Mouse (Mus musculus): ENCODE data around the gene Elmo1.

Elmo1 gene

GRCm38 (mm10) chr13:20323478-20323877 is 233.1 kb downstream of the Elmo1 start:
- no peak for DNase-seq (ENCODE audit: low spot score)

DNA sequence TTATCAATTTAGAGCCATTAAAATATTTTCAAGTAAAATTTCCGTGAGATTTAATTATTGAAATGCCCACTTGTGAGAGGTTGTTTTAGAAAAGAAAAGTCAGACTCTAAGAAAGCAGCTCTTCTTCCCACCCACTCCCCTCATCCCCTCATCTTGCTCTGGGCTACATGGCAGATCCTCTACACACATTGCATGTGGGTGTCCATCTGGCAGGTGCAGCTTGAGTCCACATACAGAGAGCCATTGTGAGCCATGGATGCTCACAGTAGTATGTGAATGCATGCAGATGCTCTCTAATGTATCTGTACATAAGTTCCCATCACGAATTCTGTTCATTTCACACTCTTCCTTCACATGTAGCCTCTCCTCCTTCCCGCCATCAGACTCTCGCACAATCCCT is 236.7 kb downstream of the Elmo1 start:
- DNase-seq (ENCODE audit: low spot score) = no peak

DNA sequence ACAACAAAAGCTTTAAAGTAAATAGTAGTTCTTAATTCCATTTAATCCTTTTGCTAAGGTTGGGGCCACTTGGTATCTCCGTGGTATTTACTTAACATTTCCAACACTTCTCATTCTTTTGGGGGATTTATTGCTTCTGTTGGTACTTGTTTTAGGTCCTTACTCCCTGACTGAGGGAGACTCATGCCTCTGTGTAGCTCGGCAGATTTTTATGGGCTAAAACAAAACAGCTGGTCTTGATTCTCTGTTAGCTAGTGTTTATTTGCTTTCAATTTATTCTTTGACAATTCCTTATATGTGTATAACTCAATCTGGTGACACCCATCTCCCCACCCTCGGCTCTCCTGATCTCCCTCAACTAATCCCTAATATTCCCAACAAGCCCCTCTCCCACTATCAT is 237.6 kb downstream of the Elmo1 start:
- DNase-seq (ENCODE audit: low spot score) = no peak

DNA sequence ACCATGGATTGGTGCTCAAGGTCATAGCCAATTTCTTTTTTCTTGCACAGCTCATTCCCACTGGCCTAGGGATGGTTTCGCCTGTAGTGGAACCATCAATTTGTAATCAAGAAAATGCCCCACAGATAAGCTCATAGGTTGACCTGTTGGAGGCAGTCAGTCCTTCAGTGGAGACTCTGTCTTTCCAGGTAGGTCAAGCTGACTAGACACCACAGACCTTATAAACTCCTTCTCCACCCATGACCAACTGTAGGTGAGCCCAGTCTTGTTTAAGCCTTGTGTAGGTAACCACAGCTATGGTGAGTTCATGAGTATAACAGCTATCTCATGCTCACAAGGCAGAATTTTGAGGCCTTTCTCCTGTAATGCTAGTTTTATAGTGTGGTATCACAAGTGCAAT is 238.3 kb downstream of the Elmo1 start:
- no peak for DNase-seq (ENCODE audit: low spot score)

DNA sequence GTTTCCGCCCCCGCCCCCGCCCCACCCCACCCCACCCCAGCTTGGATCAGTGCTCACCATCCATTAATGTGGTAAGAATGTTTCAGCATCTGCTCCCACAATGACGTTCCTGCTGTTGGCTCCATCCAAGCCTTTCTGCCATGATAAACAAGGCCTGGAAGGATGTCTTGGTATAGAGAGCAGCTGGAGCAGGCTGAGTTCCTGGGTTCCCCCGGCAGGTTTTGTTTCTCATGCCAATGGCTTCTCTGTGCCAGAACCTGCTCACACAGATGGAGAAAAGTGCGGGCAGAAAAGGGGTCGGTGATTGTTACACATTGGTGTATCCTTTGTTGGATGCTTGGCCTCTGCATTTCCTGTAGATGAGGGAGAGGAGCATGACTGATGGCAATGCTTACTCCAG is 240.6 kb downstream of the Elmo1 start:
- DNase-seq (ENCODE audit: low spot score) = no peak

- DNase-seq (ENCODE audit: low spot score) = no peak
These were observed 244.9 kb downstream of the Elmo1 start for GRCm38 (mm10) chr13:20335051-20335888.

DNA sequence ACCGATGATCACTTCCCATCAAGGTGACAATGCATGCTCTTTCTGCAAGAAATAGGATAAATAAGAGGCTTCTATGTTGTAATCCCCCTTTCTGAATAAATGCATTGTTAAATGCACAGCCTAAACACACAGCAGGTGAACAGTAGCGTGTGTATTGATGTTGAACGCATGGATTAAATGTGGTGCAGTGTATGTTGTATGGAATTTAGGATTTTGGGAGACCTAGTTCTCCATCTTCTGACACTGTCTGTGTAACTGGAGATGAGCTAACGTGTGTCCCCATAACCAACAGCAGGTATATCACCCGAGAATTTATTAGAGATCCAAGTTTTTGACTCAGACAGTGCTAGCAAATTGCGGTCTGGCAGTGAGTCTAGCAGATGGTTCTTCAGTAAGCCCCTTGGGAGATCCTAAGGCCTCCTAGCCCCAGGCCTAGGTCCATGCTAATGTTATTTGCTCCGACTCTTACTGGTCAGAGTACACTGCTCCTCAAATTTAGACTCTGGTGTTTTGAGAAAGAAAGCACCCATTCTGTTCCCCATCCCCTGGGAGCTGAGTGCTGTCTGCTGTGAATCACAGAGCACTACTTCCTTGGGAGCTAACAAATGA is 245.6 kb downstream of the Elmo1 start:
- no peak for DNase-seq (ENCODE audit: low spot score)

GRCm38 (mm10) chr13:20342881-20343280 is 252.5 kb downstream of the Elmo1 start:
- DNase-seq (ENCODE audit: low spot score) = no peak

DNA sequence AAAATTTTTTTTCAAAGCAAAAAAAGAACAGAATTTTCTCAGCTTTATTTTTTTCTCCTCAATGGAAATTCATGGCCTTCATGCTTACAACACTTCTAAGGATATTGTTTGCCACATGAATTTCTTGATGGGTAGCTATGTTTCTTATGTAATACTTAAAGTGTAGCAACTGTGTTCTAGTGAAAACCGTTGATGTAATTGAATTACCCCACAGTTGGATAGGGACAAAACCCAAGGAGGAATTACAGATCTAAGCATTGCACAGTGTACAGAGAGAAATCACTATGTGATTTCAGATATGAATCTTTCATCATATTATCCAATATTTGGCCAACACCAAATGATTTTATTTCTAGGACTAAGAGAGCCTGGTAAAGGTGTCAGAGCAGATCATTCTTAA is 259.4 kb downstream of the Elmo1 start:
- no peak for DNase-seq (ENCODE audit: low spot score)

GRCm38 (mm10) chr13:20352631-20353030 is 262.2 kb downstream of the Elmo1 start:
- no peak for DNase-seq (ENCODE audit: low spot score)

GRCm38 (mm10) chr13:20353862-20354603 is 263.6 kb downstream of the Elmo1 start:
- no peak for DNase-seq (ENCODE audit: low spot score)

- DNase-seq (ENCODE audit: low spot score) = no peak
These were observed 264.2 kb downstream of the Elmo1 start for GRCm38 (mm10) chr13:20354604-20354999.

DNA sequence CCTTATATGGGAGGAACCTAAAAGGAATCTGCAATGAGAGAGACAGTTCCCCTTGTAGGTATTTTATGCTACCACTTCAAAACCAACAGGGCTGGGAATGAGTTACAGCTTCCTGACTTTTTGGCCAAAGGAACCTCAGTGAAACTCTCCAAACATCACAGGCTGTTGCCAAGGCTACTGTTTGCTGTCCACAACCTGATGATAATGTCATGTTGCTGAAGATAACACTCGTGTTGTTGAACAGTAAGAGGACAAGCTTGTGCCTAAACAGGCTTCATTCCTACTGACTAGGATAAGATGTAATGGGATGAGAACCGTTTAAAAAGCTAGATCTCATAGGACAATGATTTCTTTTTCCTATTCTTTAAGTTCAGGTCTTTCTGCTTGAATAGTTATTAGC is 272.1 kb downstream of the Elmo1 start:
- DNase-seq (ENCODE audit: low spot score) = no peak

DNA sequence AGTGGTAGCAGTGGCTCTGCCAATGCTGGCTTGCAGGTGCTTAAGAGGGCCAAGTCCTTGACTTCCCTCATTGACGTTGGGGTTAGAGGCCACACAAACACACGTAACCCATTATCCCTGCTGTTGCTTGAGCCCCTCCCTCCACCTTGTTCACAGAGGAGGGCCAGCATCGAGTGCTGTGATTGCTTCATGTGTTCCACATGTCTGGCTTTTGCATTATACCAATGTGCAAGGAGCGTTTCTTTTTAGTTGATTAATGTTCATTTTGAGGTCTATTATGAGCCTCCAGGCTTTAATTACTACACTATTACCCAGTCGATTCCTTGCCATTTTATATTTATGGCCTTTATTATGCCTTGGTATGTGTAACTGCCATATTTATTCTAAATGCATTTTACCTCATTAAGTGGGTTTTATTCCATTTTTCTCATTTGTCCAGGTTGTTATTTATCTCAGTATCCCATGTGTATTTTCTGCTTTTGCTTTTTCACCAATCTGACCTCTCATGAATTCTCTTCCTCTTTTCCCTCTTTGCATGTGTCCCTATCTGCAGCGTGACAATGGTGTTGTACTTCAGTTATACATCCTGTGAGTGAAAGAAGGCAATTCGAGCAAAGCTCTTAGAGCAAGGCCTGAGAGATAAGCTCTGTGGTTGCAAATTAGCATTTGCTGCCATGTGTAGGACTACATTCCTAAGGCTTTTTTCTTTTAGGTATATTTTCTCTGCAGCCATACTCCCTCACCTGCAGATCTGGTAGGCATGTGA is 275.6 kb downstream of the Elmo1 start:
- DNase-seq (ENCODE audit: low spot score) = no peak

DNA sequence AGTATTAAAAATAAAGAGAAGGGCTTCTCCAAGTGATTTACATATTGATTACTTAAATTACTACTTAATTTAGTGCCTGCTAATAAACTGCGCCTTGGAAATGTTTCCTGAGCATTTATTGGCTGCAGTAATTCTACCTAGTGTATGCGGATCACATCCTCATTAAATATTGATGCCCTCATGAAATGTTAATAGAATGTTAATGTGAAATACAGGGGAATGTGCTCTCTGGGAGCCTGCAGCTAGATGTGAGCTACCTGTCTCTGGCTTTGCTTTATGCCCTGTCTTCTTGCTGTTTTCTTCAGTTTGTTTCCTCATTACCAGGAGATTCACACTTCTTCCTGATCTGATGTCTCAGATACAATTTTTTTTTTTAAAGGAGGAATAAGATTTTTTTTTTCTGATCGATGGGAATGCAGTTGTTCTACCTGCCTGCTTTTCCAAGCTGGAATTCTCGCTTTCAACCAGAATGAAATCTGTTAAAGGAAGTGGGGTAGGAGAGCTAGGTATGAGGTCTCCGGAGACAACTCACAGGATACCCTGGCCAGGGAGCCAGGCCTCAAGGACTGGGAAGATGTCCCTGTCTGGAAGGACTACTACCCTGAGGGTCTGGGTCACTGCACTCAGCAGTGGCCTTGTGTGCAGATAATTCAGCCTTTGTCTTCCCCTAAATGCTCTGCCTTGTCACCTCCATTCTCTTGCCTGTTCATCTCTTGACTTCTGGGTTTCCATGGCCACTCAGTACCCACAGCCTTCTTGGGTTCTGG is 279.8 kb downstream of the Elmo1 start:
- no peak for DNase-seq (ENCODE audit: low spot score)

DNA sequence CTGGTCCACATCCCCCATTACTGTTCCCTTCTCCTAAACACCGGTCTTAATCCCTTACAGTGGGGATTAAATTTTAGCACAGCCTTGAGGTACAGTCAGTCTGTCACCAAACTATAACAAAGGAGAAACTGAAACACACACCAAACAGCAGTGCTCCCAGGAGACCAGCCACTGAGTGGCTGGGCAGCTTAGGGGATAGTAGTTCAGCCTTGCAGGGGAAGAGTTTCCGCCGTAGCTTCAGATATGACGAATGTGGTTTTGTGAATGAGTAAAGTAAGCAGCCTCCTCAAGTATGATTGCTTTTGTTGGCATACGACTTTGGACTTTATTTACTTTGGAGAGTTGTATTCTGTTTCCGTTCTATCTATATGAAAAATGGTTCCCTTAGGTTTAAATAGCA is 281.1 kb downstream of the Elmo1 start:
- no peak for DNase-seq (ENCODE audit: low spot score)

GRCm38 (mm10) chr13:20372335-20372734 is 281.9 kb downstream of the Elmo1 start:
- DNase-seq (ENCODE audit: low spot score) = no peak

GRCm38 (mm10) chr13:20378869-20379268 is 288.5 kb downstream of the Elmo1 start:
- no peak for DNase-seq (ENCODE audit: low spot score)

- no peak for DNase-seq (ENCODE audit: low spot score)
These were observed 293.5 kb downstream of the Elmo1 start for GRCm38 (mm10) chr13:20383875-20384274.

DNA sequence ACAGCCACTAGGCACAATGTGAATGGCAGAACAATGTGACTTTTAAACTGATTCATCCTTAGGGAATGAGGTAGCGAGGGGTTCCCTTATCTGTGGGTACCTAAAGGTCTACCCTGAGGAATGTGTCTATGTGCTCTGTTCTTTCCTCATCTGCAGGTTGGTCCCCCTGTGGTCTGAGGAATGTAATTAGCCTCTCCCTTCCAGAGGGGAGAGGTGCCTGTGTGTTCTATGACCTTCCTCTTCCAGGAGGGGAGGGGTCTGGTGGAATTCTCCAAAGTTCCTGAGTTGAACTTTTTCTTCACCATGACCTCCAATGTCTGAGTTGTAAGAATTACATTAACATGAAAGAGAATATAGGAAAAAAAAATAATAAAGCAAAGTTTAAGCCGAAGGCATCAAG is 294.4 kb downstream of the Elmo1 start:
- DNase-seq (ENCODE audit: low spot score) = no peak

- no peak for DNase-seq (ENCODE audit: low spot score)
These were observed 295.0 kb downstream of the Elmo1 start for GRCm38 (mm10) chr13:20385423-20385822.

All from ovary, postnatal 14 days (tissue).